Mouse (Mus musculus) brain, embryonic 14.5 days (tissue): ENCODE results near the gene Tmem19.

ENCODE experiments used
- CTCF ChIP-seq: fragments of 200-500 bp; IDR thresholded peaks from 2 replicates; pipeline ENCODE4 v1.5.1; 2012; ENCODE audit warnings: inconsistent platforms, mild to moderate bottlenecking, moderate library complexity, borderline replicate concordance; ENCODE audit not compliant: insufficient read depth, insufficient read length; ENCODE audit errors: extremely low read depth
- POLR2A ChIP-seq: fragments of 200-500 bp; IDR thresholded peaks from 2 replicates; pipeline ENCODE4 v1.6.1; 2012; ENCODE audit warnings: mild to moderate bottlenecking, inconsistent platforms, borderline replicate concordance; ENCODE audit not compliant: poor library complexity, insufficient read depth, insufficient read length, severe bottlenecking; ENCODE audit errors: extremely low read depth

- TF ChIP-seq CTCF (no peak), POLR2A (no peak)
Measured at GRCm38 (mm10) chr10:115346444-115346843, 15.9 kb downstream of the Tmem19 start.
